Comparison of ENCODE assay signal across 9 mouse cellular contexts in the genomic region with DNA sequence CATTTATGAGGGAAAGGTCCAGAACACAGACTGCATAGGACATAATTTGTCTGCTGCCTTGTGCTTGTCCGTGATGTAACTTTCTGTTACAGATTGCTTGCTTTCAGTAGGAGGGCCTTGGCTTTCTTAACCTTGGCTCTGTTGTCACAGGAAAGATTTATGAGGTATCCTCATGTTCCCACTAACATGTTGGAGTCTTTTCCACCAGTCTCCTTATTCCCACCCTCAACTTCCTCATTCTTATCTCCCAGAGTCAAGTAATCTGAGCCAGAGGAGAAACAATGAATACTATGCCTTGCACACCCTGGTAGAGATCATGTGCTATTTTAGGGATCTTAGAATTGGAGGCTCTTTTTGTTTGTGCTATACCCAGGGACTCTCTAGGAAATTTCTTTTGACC. TPM values are rescaled to one million over a fixed set of nuclear protein-coding genes. Genes with fewer than 3 reads are reported as not detected.
DNase-seq lines count a peak whose midpoint lies in the region; ATAC-seq and TF ChIP-seq lines count a peak whose summit lies in the region.
"Had no signal": no experiment of that assay in that cellular context is flagged by ENCODE, and none has a peak within 500 bp of the region (broad histone marks: within the 10 kb centered on the region; RNA-seq: fewer than 3 reads in every experiment).

No protein-coding gene starts in this region.

- 56% methylated on average over 1 of the region's 1 CpGs for WGBS in embryonic facial prominence, embryonic 12.5 days
- WGBS in embryonic facial prominence, embryonic 10.5 days = 71% methylated on average over 1 of the region's 1 CpGs
- WGBS in heart, postnatal 0 days = 22% methylated on average over 1 of the region's 1 CpGs
- WGBS in lung, embryonic 15.5 days = 5% methylated on average over 1 of the region's 1 CpGs

- 0 out of 2 replicates have a peak, but pooled peaks cover 3% of the 10 kb centered on the region for H3K36me3 ChIP-seq in embryonic facial prominence, embryonic 12.5 days
- peaks cover 12% of the 10 kb centered on the region for H3K36me3 ChIP-seq in embryonic facial prominence, embryonic 10.5 days (replicated peaks)
- no peaks in the 10 kb centered on the region for H3K36me3 ChIP-seq in heart, postnatal 0 days (replicated peaks; ENCODE audit: control insufficient read depth, insufficient read depth, low read length)
- no peaks in the 10 kb centered on the region for H3K36me3 ChIP-seq in lung, embryonic 15.5 days
- H3K36me3 ChIP-seq: midbrain, embryonic 12.5 days had no signal

- no peak overlapping the region for H3K4me2 ChIP-seq in embryonic facial prominence, embryonic 12.5 days (replicated peaks)
- peak overlapping the region; percentile 47; the same call in 1 of the 2 replicates for H3K4me2 ChIP-seq in heart, postnatal 0 days (ENCODE audit: low read depth, low read length)
- peak overlapping the region; percentile 41; the same call in 1 of the 2 replicates for H3K4me2 ChIP-seq in lung, embryonic 15.5 days
- H3K4me2 ChIP-seq: midbrain, embryonic 12.5 days had no signal

- no peaks in the 10 kb centered on the region for H3K9me3 ChIP-seq in embryonic facial prominence, embryonic 12.5 days
- no peaks in the 10 kb centered on the region for H3K9me3 ChIP-seq in embryonic facial prominence, embryonic 10.5 days
- no peaks in the 10 kb centered on the region for H3K9me3 ChIP-seq in heart, postnatal 0 days (replicated peaks; ENCODE audit: control insufficient read depth, low read length)
- no peaks in the 10 kb centered on the region for H3K9me3 ChIP-seq in lung, embryonic 15.5 days
- H3K9me3 ChIP-seq: midbrain, embryonic 12.5 days had no signal

- no peaks in the 10 kb centered on the region for H3K27me3 ChIP-seq in embryonic facial prominence, embryonic 12.5 days
- no peaks in the 10 kb centered on the region for H3K27me3 ChIP-seq in embryonic facial prominence, embryonic 10.5 days (replicated peaks; ENCODE audit: low read depth, poor library complexity, severe bottlenecking)
- H3K27me3 ChIP-seq in heart, postnatal 0 days (ENCODE audit: control insufficient read depth, insufficient read depth, low read length) = no peaks in the 10 kb centered on the region
- H3K27me3 ChIP-seq in lung, embryonic 15.5 days = no peaks in the 10 kb centered on the region
- H3K27me3 ChIP-seq: midbrain, embryonic 12.5 days had no signal

- H3K9ac ChIP-seq in embryonic facial prominence, embryonic 12.5 days = no peak overlapping the region
- no peak overlapping the region for H3K9ac ChIP-seq in heart, postnatal 0 days (replicated peaks; ENCODE audit: low read depth, low read length)
- H3K9ac ChIP-seq in lung, embryonic 15.5 days = no peak overlapping the region
- H3K9ac ChIP-seq: midbrain, embryonic 12.5 days had no signal

- no peak overlapping the region for H3K4me3 ChIP-seq in embryonic facial prominence, embryonic 12.5 days
- no peak overlapping the region for H3K4me3 ChIP-seq in embryonic facial prominence, embryonic 10.5 days
- H3K4me3 ChIP-seq in heart, postnatal 0 days (ENCODE audit: low read depth, low read length) = no peak overlapping the region
- no peak overlapping the region for H3K4me3 ChIP-seq in lung, embryonic 15.5 days
- H3K4me3 ChIP-seq: midbrain, embryonic 12.5 days had no signal

- TF ChIP-seq EP300 in heart, postnatal 0 days (IDR thresholded peaks at IDR 0.05; ENCODE audit: low read depth) = 0 out of 2 replicates have a peak, but pooled peaks have one; percentile 50

- H3K4me1 ChIP-seq in embryonic facial prominence, embryonic 12.5 days = peaks cover 21% of the 10 kb centered on the region; the same call in 1 of the 2 replicates
- peaks cover 48% of the 10 kb centered on the region for H3K4me1 ChIP-seq in embryonic facial prominence, embryonic 10.5 days
- H3K4me1 ChIP-seq in heart, postnatal 0 days (ENCODE audit: control insufficient read depth, insufficient read depth) = peaks cover 70% of the 10 kb centered on the region
- peaks cover 69% of the 10 kb centered on the region for H3K4me1 ChIP-seq in lung, embryonic 15.5 days

- H3K27ac ChIP-seq in embryonic facial prominence, embryonic 12.5 days = peak overlapping the region; percentile 58; the same call in 1 of the 2 replicates
- no peak overlapping the region for H3K27ac ChIP-seq in embryonic facial prominence, embryonic 10.5 days (replicated peaks)
- peak overlapping the region; percentile 90 for H3K27ac ChIP-seq in heart, postnatal 0 days (ENCODE audit: low read depth)
- H3K27ac ChIP-seq in lung, embryonic 15.5 days = peak overlapping the region; percentile 90

- ATAC-seq in embryonic facial prominence, embryonic 12.5 days (ENCODE audit: insufficient number of reproducible peaks, insufficient read depth, low FRiP score, low TSS enrichment) = no peak
- peak; percentile 72 for ATAC-seq in heart, postnatal 0 days (ENCODE audit: insufficient read depth, low read depth)
- peak; percentile 80 for ATAC-seq in lung, embryonic 15.5 days (ENCODE audit: borderline replicate concordance, extremely low read depth, low FRiP score, low TSS enrichment)

- no peak for DNase-seq in embryonic facial prominence, embryonic 10.5 days (ENCODE audit: low spot score)
- DNase-seq in Muller cell, postnatal 12 days (ENCODE audit: inconsistent ontology term) = peak; percentile 43
- peak; percentile 80 for DNase-seq in heart, postnatal 0 days (ENCODE audit: low spot score)
- no peak for DNase-seq in B cell, adult 2 months
- no peak for DNase-seq in right cerebral cortex, adult 18-20 months
- DNase-seq in layer of hippocampus, postnatal 36 days = no peak

- no peak for TF ChIP-seq CTCF in heart, postnatal 0 days (IDR thresholded peaks at IDR 0.05; ENCODE audit: low read depth)

RNA-seq across cellular contexts. Expression of gene Ldhd, which starts 32.9 kb away (rescaled TPM):
- polyA plus RNA-seq in embryonic facial prominence, embryonic 12.5 days (2016; fragmentation: Nextera tagmentation; extraction: Ambion mirVana) = 0.29 and 0.52 TPM in 2 replicates
- polyA plus RNA-seq in embryonic facial prominence, embryonic 10.5 days (2016; fragmentation: Nextera tagmentation; extraction: Ambion mirVana) = 0.23 and 0.25 TPM in 2 replicates
- 2.7 and 4.3 TPM in 2 replicates for total RNA-seq in heart, postnatal 0 days (2014; rRNA removed; ENCODE audit: low replicate concordance)
- polyA plus RNA-seq in heart, postnatal 0 days (2015; fragmentation: Nextera tagmentation; extraction: Ambion mirVana) = 1.3 and 1.5 TPM in 2 replicates
- 0.54 and 0.63 TPM in 2 replicates for polyA plus RNA-seq in lung, embryonic 15.5 days (2015; fragmentation: Nextera tagmentation; extraction: Ambion mirVana)
- 1 to 10 TPM; 6.8 TPM for total RNA-seq in layer of hippocampus, postnatal 36 days (2021)

RNA-seq across cellular contexts. Expression of gene Zfp1, which starts 45.9 kb away (rescaled TPM):
- 26.3 and 29.2 TPM in 2 replicates for polyA plus RNA-seq in embryonic facial prominence, embryonic 12.5 days (2016; fragmentation: Nextera tagmentation; extraction: Ambion mirVana)
- 20.2 and 20.9 TPM in 2 replicates for polyA plus RNA-seq in embryonic facial prominence, embryonic 10.5 days (2016; fragmentation: Nextera tagmentation; extraction: Ambion mirVana)
- 7.5 and 18.3 TPM in 2 replicates for total RNA-seq in heart, postnatal 0 days (2014; rRNA removed; ENCODE audit: low replicate concordance)
- polyA plus RNA-seq in heart, postnatal 0 days (2015; fragmentation: Nextera tagmentation; extraction: Ambion mirVana) = 11.9 and 12.0 TPM in 2 replicates
- 18.9 and 20.0 TPM in 2 replicates for polyA plus RNA-seq in lung, embryonic 15.5 days (2015; fragmentation: Nextera tagmentation; extraction: Ambion mirVana)
- 10 to 100 TPM; 19.7 to 21.8 TPM for total RNA-seq in layer of hippocampus, postnatal 36 days (2021)

Comparison
In these comparisons a context has a peak if more than half of its experiments do, and no peak if none do; other contexts are left out.
1. DNase-seq: peak in Muller cell, postnatal 12 days (single experiment) and heart, postnatal 0 days (single experiment); none in embryonic facial prominence, embryonic 10.5 days (single experiment), B cell, adult 2 months (0 of 2), right cerebral cortex, adult 18-20 months (single experiment) and layer of hippocampus, postnatal 36 days (0 of 2).